Mouse (Mus musculus) liver, embryonic 16.5 days (tissue): ENCODE data around the gene Mad2l1bp. TPM values are rescaled to one million over a fixed set of nuclear protein-coding genes. Genes with fewer than 3 reads are reported as not detected.

Experiments
- ATAC-seq: fragments of 200-750 bp; cut with Nextera tagmentation; 2 replicates; pipeline ENCODE4 v1.8.0; 2017; ENCODE audit warnings: low read depth, mild to moderate bottlenecking, moderate number of reproducible peaks, moderate library complexity
- H3K27ac ChIP-seq: fragments of 300-500 bp; sonication (generic); 2 replicates; pipeline ENCODE4 v1.5.1; 2014; ENCODE audit warnings: mild to moderate bottlenecking, low read length
- H3K27me3 ChIP-seq: fragments of 300-500 bp; sonication (generic); 2 replicates; pipeline ENCODE4 v1.6.1; 2014; ENCODE audit warnings: low read depth, low read length, mixed read lengths; ENCODE audit not compliant: control insufficient read depth, insufficient read depth
- H3K36me3 ChIP-seq: fragments of 300-500 bp; sonication (generic); 2 replicates; pipeline ENCODE4 v1.6.1; 2014; ENCODE audit warnings: mild to moderate bottlenecking; ENCODE audit not compliant: control insufficient read depth, insufficient read depth
- H3K4me1 ChIP-seq: fragments of 300-500 bp; sonication (generic); 2 replicates; pipeline ENCODE4 v1.6.1; 2014; ENCODE audit warnings: low read depth, low read length, mixed read lengths; ENCODE audit not compliant: control insufficient read depth
- H3K4me2 ChIP-seq: fragments of 300-500 bp; sonication (generic); 2 replicates; pipeline ENCODE4 v1.6.1; 2014; ENCODE audit warnings: low read depth, low read length, mixed read lengths
- H3K4me3 ChIP-seq: fragments of 300-500 bp; sonication (generic); 2 replicates; pipeline ENCODE4 v1.5.1; 2014; ENCODE audit warnings: low read depth, mild to moderate bottlenecking, low read length
- H3K9ac ChIP-seq: fragments of 300-500 bp; sonication (generic); 2 replicates; pipeline ENCODE4 v1.6.1; 2014; ENCODE audit warnings: low read depth, low read length
- H3K9me3 ChIP-seq: fragments of 300-500 bp; sonication (generic); replicated peaks from 2 replicates; pipeline ENCODE4 v1.6.1; 2016; ENCODE audit warnings: low read length; ENCODE audit not compliant: control insufficient read depth
- WGBS: fragments of 180-500 bp; shearing (Covaris S2); extraction: QIAGEN DNeasy Blood & Tissue Kit; methylation state at CpG from one replicate; pipeline ENCODE4 v1.1.7; 2014; ENCODE audit not compliant: insufficient replicate concordance; 5-methylcytosine and 5-hydroxymethylcytosine counted together
- polyA plus RNA-seq: library from polyadenylated mRNA; unstranded; fragments of >200 nt; fragmentation: Nextera tagmentation; extraction: Ambion mirVana; gene quantifications from 2 replicates; pipeline ENCODE4 v1.2.1, GENCODE M21; 2015

Gene Mad2l1bp
- polyA plus RNA-seq, 1 experiment from 2014 or later, result 43.3 TPM

DNA sequence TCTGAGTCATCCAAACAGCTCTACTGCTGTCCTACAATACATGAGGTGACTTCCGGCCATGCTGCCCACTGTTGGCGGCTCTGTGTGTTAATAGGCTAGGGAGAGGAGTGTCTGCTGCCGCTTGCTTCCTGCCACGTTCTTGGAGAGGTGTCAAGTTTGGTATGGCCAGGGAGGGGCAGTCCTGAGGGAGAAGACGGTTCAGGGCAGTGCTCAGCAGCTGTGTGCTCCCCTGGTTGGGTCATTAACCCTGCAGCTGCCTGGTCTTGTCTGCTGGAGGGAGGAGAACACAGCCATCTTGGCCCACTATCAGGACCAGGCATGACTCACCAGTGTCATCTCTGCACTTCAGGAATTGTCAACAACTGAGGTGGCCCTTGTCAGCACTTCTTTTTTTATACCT is 15.0 kb upstream of the Mad2l1bp start:
- Histone ChIP-seq H3K9me3 (no peaks in the 10 kb centered on the region), H3K4me2 (no peak overlapping the region), H3K36me3 (peaks cover 91% of the 10 kb centered on the region), H3K27me3 (no peaks in the 10 kb centered on the region), H3K4me3 (no peak overlapping the region), H3K4me1 (peaks cover 3% of the 10 kb centered on the region), H3K27ac (peak overlapping the region; percentile 41; the same call in 1 of the 2 replicates), H3K9ac (no peak overlapping the region)
- WGBS, result 52% methylated on average over 5 of the region's 5 CpGs
- ATAC-seq, result peak; percentile 55

DNA sequence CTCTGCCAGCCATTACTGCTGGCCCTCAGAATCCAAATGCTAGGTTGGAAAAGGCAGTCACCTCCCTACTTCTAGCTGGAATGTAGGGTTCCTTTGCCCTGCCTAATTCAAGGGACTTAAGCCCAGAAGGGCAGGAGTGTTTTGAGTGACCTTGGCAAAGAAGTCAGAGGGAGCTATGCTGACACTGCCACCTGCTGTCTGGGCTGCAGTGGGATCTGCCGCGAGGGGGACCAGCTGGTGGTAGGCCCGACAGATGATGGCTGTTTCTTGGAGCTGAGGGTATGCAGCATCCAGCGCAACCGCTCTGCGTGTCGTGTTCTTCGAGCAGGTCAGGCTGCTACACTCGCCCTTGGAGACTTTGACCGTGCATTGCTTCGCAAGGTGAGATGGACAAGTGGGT is 13.7 kb upstream of the Mad2l1bp start:
- H3K36me3 ChIP-seq, result peaks cover 78% of the 10 kb centered on the region
- H3K4me1 ChIP-seq, result peaks cover 16% of the 10 kb centered on the region
- ATAC-seq, result no peak
- H3K4me2 ChIP-seq, result no peak overlapping the region
- WGBS, result 79% methylated on average over 11 of the region's 11 CpGs
- no peaks in the 10 kb centered on the region for H3K9me3 ChIP-seq
- no peak overlapping the region for H3K4me3 ChIP-seq
- no peak overlapping the region for H3K9ac ChIP-seq
- no peaks in the 10 kb centered on the region for H3K27me3 ChIP-seq
- no peak overlapping the region for H3K27ac ChIP-seq

DNA sequence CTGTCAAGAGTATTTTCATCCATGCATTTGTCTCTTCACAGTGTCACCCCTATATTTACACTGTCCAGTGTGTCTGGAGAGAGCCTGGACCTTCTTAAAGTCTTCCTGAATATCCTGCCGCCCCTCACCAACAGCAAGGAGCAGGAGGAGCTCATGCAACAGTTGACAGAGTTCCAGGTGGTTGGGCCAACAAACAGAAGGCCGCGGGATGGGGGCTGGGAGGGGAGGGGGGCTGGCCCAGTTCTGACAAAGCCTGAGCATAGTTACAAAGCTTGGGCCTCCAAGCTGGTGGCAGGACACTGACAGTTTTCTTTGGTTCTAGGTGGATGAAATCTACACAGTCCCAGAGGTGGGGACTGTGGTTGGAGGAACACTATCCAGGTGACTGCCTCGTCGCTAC is 12.9 kb upstream of the Mad2l1bp start:
- 84% methylated on average over 5 of the region's 5 CpGs for WGBS
- H3K4me2 ChIP-seq, result no peak overlapping the region
- H3K4me3 ChIP-seq, result no peak overlapping the region
- no peaks in the 10 kb centered on the region for H3K9me3 ChIP-seq
- H3K9ac ChIP-seq, result no peak overlapping the region
- no peak overlapping the region for H3K27ac ChIP-seq
- no peaks in the 10 kb centered on the region for H3K27me3 ChIP-seq
- H3K36me3 ChIP-seq, result peaks cover 73% of the 10 kb centered on the region
- no peak for ATAC-seq
- H3K4me1 ChIP-seq, result peaks cover 21% of the 10 kb centered on the region

DNA sequence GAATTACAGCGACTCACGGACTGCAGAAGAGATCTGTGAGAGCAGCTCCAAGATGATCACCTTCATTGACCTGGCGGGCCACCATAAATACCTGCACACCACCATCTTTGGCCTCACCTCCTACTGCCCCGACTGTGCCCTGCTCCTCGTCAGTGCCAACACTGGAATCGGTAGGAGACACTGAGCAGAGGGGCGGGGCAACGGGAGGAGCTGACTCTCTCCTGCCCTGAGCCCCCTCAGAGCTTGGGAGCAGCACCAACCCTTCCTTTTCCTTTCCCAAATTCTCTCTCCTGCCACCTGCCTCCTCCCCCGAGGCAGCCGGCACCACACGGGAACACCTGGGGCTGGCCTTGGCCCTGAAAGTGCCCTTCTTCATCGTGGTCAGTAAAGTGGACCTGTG is 12.1 kb upstream of the Mad2l1bp start:
- Histone ChIP-seq H3K4me3 (no peak overlapping the region), H3K27me3 (no peaks in the 10 kb centered on the region), H3K27ac (no peak overlapping the region), H3K4me2 (no peak overlapping the region), H3K9ac (no peak overlapping the region), H3K36me3 (peaks cover 65% of the 10 kb centered on the region), H3K4me1 (peaks cover 21% of the 10 kb centered on the region), H3K9me3 (no peaks in the 10 kb centered on the region)
- ATAC-seq, result no peak
- WGBS, result 92% methylated on average over 12 of the region's 12 CpGs

DNA sequence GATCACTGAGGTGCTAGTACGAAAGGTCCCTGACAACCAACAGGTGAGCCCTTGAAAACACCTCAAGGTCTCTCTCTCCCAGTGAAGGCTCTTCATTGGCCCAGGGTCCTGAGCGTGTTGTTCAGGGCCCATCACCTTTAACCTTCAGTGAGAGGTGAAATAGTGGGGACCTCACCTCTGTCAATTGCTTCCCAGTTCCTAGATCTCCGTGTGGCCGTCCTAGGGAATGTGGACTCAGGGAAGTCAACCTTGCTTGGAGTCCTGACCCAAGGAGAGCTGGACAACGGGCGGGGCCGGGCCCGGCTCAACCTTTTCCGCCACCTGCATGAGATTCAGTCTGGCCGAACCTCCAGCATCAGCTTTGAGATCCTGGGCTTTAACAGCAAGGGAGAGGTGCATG is 11.4 kb upstream of the Mad2l1bp start:
- no peaks in the 10 kb centered on the region for H3K27me3 ChIP-seq
- no peak overlapping the region for H3K27ac ChIP-seq
- no peak overlapping the region for H3K9ac ChIP-seq
- WGBS, result 91% methylated on average over 10 of the region's 10 CpGs
- H3K36me3 ChIP-seq, result peaks cover 61% of the 10 kb centered on the region
- H3K4me1 ChIP-seq, result peaks cover 21% of the 10 kb centered on the region
- H3K4me3 ChIP-seq, result no peak overlapping the region
- no peak overlapping the region for H3K4me2 ChIP-seq
- no peak for ATAC-seq
- no peaks in the 10 kb centered on the region for H3K9me3 ChIP-seq

DNA sequence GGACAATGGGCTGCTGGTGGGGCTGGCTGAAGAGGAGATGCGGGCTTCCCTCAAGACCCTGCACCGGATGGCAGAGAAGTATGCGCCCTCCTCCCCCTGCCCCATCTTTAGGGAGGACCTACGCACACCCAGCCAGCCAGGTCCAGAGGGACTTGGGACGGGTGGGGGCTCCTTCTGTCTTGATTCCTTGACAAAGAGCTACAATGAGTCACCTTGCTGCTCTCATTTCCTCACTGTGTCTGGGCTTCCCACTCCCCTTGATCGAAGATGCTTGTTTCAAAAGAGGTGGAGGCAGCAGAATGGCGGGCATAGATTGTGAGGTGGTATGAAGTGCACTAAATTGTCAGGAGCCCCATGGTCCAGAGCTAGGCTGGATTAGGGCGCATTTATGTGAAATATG is 10.9 kb upstream of the Mad2l1bp start:
- Histone ChIP-seq H3K4me3 (no peak overlapping the region), H3K27ac (no peak overlapping the region), H3K36me3 (peaks cover 57% of the 10 kb centered on the region), H3K27me3 (no peaks in the 10 kb centered on the region), H3K9me3 (no peaks in the 10 kb centered on the region), H3K4me1 (peaks cover 21% of the 10 kb centered on the region), H3K9ac (no peak overlapping the region), H3K4me2 (no peak overlapping the region)
- ATAC-seq, result no peak
- 88% methylated on average over 8 of the region's 8 CpGs for WGBS

DNA sequence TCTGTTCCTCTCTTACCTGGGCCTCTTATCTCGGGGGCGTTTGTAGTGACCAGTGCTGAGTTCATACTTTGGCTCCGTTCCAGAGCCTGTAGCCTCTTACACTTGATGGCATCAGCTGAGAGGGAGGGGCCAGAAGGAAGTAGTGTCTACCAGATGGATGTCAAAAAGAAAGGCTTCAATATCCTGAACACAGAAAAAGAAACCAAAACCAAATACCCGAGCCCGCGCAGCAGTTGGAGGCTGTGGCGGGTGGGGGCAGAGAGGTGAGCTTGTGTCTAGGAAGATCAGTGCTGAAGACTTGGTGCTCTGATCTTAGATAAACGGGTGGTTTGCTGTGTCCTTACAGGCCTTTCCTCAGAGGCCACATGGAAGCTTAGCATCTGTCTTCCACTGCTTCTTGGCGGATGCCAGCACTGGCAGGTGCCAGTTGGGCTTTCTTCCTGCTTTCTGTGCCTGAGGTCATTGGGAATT is 9.6 kb upstream of the Mad2l1bp start:
- peak overlapping the region; percentile 86 for H3K4me3 ChIP-seq
- H3K27me3 ChIP-seq, result no peaks in the 10 kb centered on the region
- peak overlapping the region; percentile 76 for H3K4me2 ChIP-seq
- H3K9me3 ChIP-seq, result no peaks in the 10 kb centered on the region
- H3K27ac ChIP-seq, result peak overlapping the region; percentile 73
- H3K4me1 ChIP-seq, result peaks cover 29% of the 10 kb centered on the region
- WGBS, result 18% methylated on average over 9 of the region's 9 CpGs
- H3K36me3 ChIP-seq, result peaks cover 44% of the 10 kb centered on the region
- peak overlapping the region; percentile 48 for H3K9ac ChIP-seq
- ATAC-seq, result no peak

DNA sequence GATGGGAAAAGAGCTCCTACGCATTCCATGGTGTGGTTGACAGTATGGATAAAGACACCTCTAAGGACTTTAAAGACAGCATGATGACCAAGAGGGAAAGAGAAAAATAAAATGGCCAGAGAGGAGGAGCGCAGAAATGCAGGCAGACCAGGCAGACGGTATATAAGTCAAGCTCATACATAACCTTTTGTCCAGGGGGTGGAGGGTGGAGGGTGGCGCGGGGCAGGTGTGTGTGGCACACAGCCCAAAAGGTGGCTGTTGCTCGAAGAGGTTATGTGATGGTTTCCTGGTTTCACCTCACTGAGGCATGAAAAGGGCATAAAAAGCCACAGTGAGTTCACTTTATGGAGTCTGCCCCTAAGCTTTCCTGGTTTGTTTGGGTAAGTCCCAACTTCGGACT is 9.2 kb upstream of the Mad2l1bp start:
- no peak for ATAC-seq
- Histone ChIP-seq H3K4me1 (peaks cover 31% of the 10 kb centered on the region), H3K36me3 (peaks cover 40% of the 10 kb centered on the region), H3K27me3 (no peaks in the 10 kb centered on the region), H3K4me3 (peak overlapping the region; percentile 86), H3K9ac (peak overlapping the region; percentile 48), H3K4me2 (peak overlapping the region; percentile 76), H3K9me3 (no peaks in the 10 kb centered on the region), H3K27ac (peak overlapping the region; percentile 73)
- WGBS, result 71% methylated on average over 7 of the region's 7 CpGs

DNA sequence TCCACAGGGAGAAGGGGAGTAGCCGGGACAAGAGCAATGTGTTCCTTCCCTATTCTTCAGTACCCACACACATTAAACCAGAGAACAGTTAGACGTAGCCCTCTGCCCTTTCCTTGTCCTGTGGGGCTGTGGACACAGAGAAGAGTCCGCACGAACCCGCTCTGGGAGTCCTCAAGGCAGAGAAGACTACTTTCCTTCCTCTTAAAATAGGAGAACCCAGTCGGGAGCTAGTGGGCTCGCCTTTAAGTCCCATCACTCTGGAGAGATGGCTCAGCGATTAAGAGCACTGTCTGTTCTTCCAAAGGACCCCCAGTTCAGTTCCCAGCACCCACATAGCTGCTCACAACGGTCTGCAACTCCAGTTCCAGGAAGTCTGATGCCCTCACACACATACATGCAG is 8.4 kb upstream of the Mad2l1bp start:
- H3K9me3 ChIP-seq, result no peaks in the 10 kb centered on the region
- peaks cover 40% of the 10 kb centered on the region for H3K4me1 ChIP-seq
- H3K4me3 ChIP-seq, result peak overlapping the region; percentile 86
- H3K27ac ChIP-seq, result peak overlapping the region; percentile 82
- H3K27me3 ChIP-seq, result no peaks in the 10 kb centered on the region
- peak overlapping the region; percentile 76 for H3K4me2 ChIP-seq
- peaks cover 32% of the 10 kb centered on the region for H3K36me3 ChIP-seq
- no peak for ATAC-seq
- H3K9ac ChIP-seq, result peak overlapping the region; percentile 90
- WGBS, result 48% methylated on average over 9 of the region's 9 CpGs
